Mouse (Mus musculus): ENCODE measurements around the gene Cmc1. TPM values are rescaled to one million over a fixed set of nuclear protein-coding genes. Genes with fewer than 3 reads are reported as not detected.

The Cmc1 gene
- polyA plus RNA-seq, 1 experiment from 2014 or later = 45.9 TPM

GRCm38 (mm10) chr9:118053286-118053685, 96.7 kb downstream of the Cmc1 start:
- Histone ChIP-seq H3K36me3 (ENCODE audit: control insufficient read depth, insufficient read depth, low read length) (peaks cover 19% of the 10 kb centered on the region), H3K4me1 (replicated peaks; ENCODE audit: control insufficient read depth, insufficient read depth, low read length) (no peaks in the 10 kb centered on the region), H3K9me3 (ENCODE audit: control insufficient read depth, low read length) (no peaks in the 10 kb centered on the region), H3K4me2 (no peak overlapping the region), H3K4me3 (ENCODE audit: low read depth, low read length) (no peak overlapping the region), H3K27ac (ENCODE audit: low read depth, low read length) (no peak overlapping the region), H3K9ac (ENCODE audit: low read depth, low read length) (no peak overlapping the region), H3K27me3 (replicated peaks; ENCODE audit: control insufficient read depth, insufficient read depth, low read length) (no peaks in the 10 kb centered on the region)
- 52% methylated on average over 1 of the region's 1 CpGs for WGBS
- ATAC-seq (replicated peaks; ENCODE audit: low FRiP score) = no peak
- no peak for DNase-seq (ENCODE audit: low spot score)

GRCm38 (mm10) chr9:118045011-118045533, 104.9 kb downstream of the Cmc1 start:
- Histone ChIP-seq H3K4me1 (replicated peaks; ENCODE audit: control insufficient read depth, insufficient read depth, low read length) (peaks cover 5% of the 10 kb centered on the region; the same call in 1 of the 2 replicates), H3K9me3 (ENCODE audit: control insufficient read depth, low read length) (no peaks in the 10 kb centered on the region), H3K4me2 (no peak overlapping the region), H3K36me3 (ENCODE audit: control insufficient read depth, insufficient read depth, low read length) (peaks cover 5% of the 10 kb centered on the region; the same call in 1 of the 2 replicates), H3K27ac (ENCODE audit: low read depth, low read length) (no peak overlapping the region), H3K4me3 (ENCODE audit: low read depth, low read length) (no peak overlapping the region), H3K27me3 (replicated peaks; ENCODE audit: control insufficient read depth, insufficient read depth, low read length) (no peaks in the 10 kb centered on the region), H3K9ac (ENCODE audit: low read depth, low read length) (no peak overlapping the region)
- WGBS = 80% methylated on average over 1 of the region's 1 CpGs
- DNase-seq (ENCODE audit: low spot score) (no peak), ATAC-seq (replicated peaks; ENCODE audit: low FRiP score) (no peak)

GRCm38 (mm10) chr9:118043581-118043980, 106.4 kb downstream of the Cmc1 start:
- Histone ChIP-seq H3K4me1 (replicated peaks; ENCODE audit: control insufficient read depth, insufficient read depth, low read length) (peaks cover 5% of the 10 kb centered on the region; the same call in 1 of the 2 replicates), H3K9ac (ENCODE audit: low read depth, low read length) (no peak overlapping the region), H3K27me3 (replicated peaks; ENCODE audit: control insufficient read depth, insufficient read depth, low read length) (no peaks in the 10 kb centered on the region), H3K9me3 (ENCODE audit: control insufficient read depth, low read length) (no peaks in the 10 kb centered on the region), H3K27ac (ENCODE audit: low read depth, low read length) (no peak overlapping the region), H3K4me2 (no peak overlapping the region), H3K4me3 (ENCODE audit: low read depth, low read length) (no peak overlapping the region), H3K36me3 (ENCODE audit: control insufficient read depth, insufficient read depth, low read length) (peaks cover 3% of the 10 kb centered on the region; the same call in 1 of the 2 replicates)
- no peak for ATAC-seq (replicated peaks; ENCODE audit: low FRiP score)
- WGBS = 87% methylated on average over 3 of the region's 3 CpGs
- no peak for DNase-seq (ENCODE audit: low spot score)

- Histone ChIP-seq H3K4me3 (ENCODE audit: low read depth, low read length) (no peak overlapping the region), H3K9ac (ENCODE audit: low read depth, low read length) (no peak overlapping the region), H3K27ac (ENCODE audit: low read depth, low read length) (no peak overlapping the region), H3K9me3 (ENCODE audit: control insufficient read depth, low read length) (no peaks in the 10 kb centered on the region), H3K4me1 (replicated peaks; ENCODE audit: control insufficient read depth, insufficient read depth, low read length) (peaks cover 5% of the 10 kb centered on the region; the same call in 1 of the 2 replicates), H3K27me3 (replicated peaks; ENCODE audit: control insufficient read depth, insufficient read depth, low read length) (no peaks in the 10 kb centered on the region), H3K4me2 (no peak overlapping the region), H3K36me3 (ENCODE audit: control insufficient read depth, insufficient read depth, low read length) (no peaks in the 10 kb centered on the region)
- WGBS = 80% methylated on average over 4 of the region's 4 CpGs
- no peak for ATAC-seq (replicated peaks; ENCODE audit: low FRiP score)
- DNase-seq (ENCODE audit: low spot score) = no peak
Measured at GRCm38 (mm10) chr9:118042738-118043137, 107.2 kb downstream of the Cmc1 start.

GRCm38 (mm10) chr9:118041646-118042045, 108.3 kb downstream of the Cmc1 start:
- no peak overlapping the region for H3K27ac ChIP-seq (ENCODE audit: low read depth, low read length)
- peak overlapping the region; percentile 94 for H3K9ac ChIP-seq (ENCODE audit: low read depth, low read length)
- 29% methylated on average over 5 of the region's 5 CpGs for WGBS
- ATAC-seq (replicated peaks; ENCODE audit: low FRiP score) (no peak), DNase-seq (ENCODE audit: low spot score) (no peak)
- no peaks in the 10 kb centered on the region for H3K27me3 ChIP-seq (replicated peaks; ENCODE audit: control insufficient read depth, insufficient read depth, low read length)
- H3K4me3 ChIP-seq (ENCODE audit: low read depth, low read length) = peak overlapping the region; percentile 87
- peaks cover 5% of the 10 kb centered on the region; the same call in 1 of the 2 replicates for H3K4me1 ChIP-seq (replicated peaks; ENCODE audit: control insufficient read depth, insufficient read depth, low read length)
- peak overlapping the region; percentile 62 for H3K4me2 ChIP-seq
- H3K36me3 ChIP-seq (ENCODE audit: control insufficient read depth, insufficient read depth, low read length) = no peaks in the 10 kb centered on the region
- H3K9me3 ChIP-seq (ENCODE audit: control insufficient read depth, low read length) = no peaks in the 10 kb centered on the region

GRCm38 (mm10) chr9:118041022-118041400, 109.0 kb downstream of the Cmc1 start:
- H3K27me3 ChIP-seq (replicated peaks; ENCODE audit: control insufficient read depth, insufficient read depth, low read length) = no peaks in the 10 kb centered on the region
- H3K4me2 ChIP-seq = peak overlapping the region; percentile 62
- H3K9me3 ChIP-seq (ENCODE audit: control insufficient read depth, low read length) = no peaks in the 10 kb centered on the region
- WGBS = 1% methylated on average over 20 of the region's 21 CpGs
- H3K9ac ChIP-seq (ENCODE audit: low read depth, low read length) = peak overlapping the region; percentile 94
- no peak for ATAC-seq (replicated peaks; ENCODE audit: low FRiP score)
- no peaks in the 10 kb centered on the region for H3K36me3 ChIP-seq (ENCODE audit: control insufficient read depth, insufficient read depth, low read length)
- no peak for DNase-seq (ENCODE audit: low spot score)
- H3K4me3 ChIP-seq (ENCODE audit: low read depth, low read length) = peak overlapping the region; percentile 87
- H3K27ac ChIP-seq (ENCODE audit: low read depth, low read length) = peak overlapping the region; percentile 97
- peaks cover 5% of the 10 kb centered on the region; the same call in 1 of the 2 replicates for H3K4me1 ChIP-seq (replicated peaks; ENCODE audit: control insufficient read depth, insufficient read depth, low read length)

GRCm38 (mm10) chr9:118040218-118041021, 109.6 kb downstream of the Cmc1 start, which contains the start of gene Azi2:
Gene Azi2 (plus strand): TSS chr9:118040499.
- Histone ChIP-seq H3K27ac (ENCODE audit: low read depth, low read length) (peak within 1 kb of the TSS; percentile 97), H3K4me3 (ENCODE audit: low read depth, low read length) (peak within 1 kb of the TSS; percentile 87), H3K4me2 (peak within 1 kb of the TSS; percentile 74), H3K4me1 (replicated peaks; ENCODE audit: control insufficient read depth, insufficient read depth, low read length) (peaks cover 5% of the 10 kb centered on the region; the same call in 1 of the 2 replicates), H3K36me3 (ENCODE audit: control insufficient read depth, insufficient read depth, low read length) (no peaks in the 10 kb centered on the region), H3K9ac (ENCODE audit: low read depth, low read length) (peak within 1 kb of the TSS; percentile 94), H3K9me3 (ENCODE audit: control insufficient read depth, low read length) (no peaks in the 10 kb centered on the region), H3K27me3 (replicated peaks; ENCODE audit: control insufficient read depth, insufficient read depth, low read length) (no peaks in the 10 kb centered on the region)
- WGBS = under 1% methylated on average over 82 of the region's 87 CpGs
- ATAC-seq (replicated peaks; ENCODE audit: low FRiP score) (peak; percentile 98), DNase-seq (ENCODE audit: low spot score) (peak; percentile 94)

- H3K36me3 ChIP-seq (ENCODE audit: control insufficient read depth, insufficient read depth, low read length) = no peaks in the 10 kb centered on the region
- no peaks in the 10 kb centered on the region for H3K9me3 ChIP-seq (ENCODE audit: control insufficient read depth, low read length)
- H3K4me2 ChIP-seq = no peak overlapping the region
- DNase-seq (ENCODE audit: low spot score) = no peak
- no peak overlapping the region for H3K27ac ChIP-seq (ENCODE audit: low read depth, low read length)
- 76% methylated on average over 3 of the region's 3 CpGs for WGBS
- H3K4me1 ChIP-seq (replicated peaks; ENCODE audit: control insufficient read depth, insufficient read depth, low read length) = no peaks in the 10 kb centered on the region
- no peak overlapping the region for H3K4me3 ChIP-seq (ENCODE audit: low read depth, low read length)
- H3K27me3 ChIP-seq (replicated peaks; ENCODE audit: control insufficient read depth, insufficient read depth, low read length) = no peaks in the 10 kb centered on the region
- no peak overlapping the region for H3K9ac ChIP-seq (ENCODE audit: low read depth, low read length)
- no peak for ATAC-seq (replicated peaks; ENCODE audit: low FRiP score)
Measured at GRCm38 (mm10) chr9:118034990-118035389, 115.0 kb downstream of the Cmc1 start.
